Mouse (Mus musculus) lung, adult 2 months (tissue): Measurements from ENCODE around the gene Lrpap1.

ENCODE experiments used
- CTCF ChIP-seq: fragments of 200-500 bp; IDR thresholded peaks from 2 replicates; pipeline ENCODE4 v1.5.1; 2011; ENCODE audit warnings: mild to moderate bottlenecking, low read length, control low read depth; ENCODE audit not compliant: insufficient read depth
- POLR2A ChIP-seq: fragments of 200-500 bp; IDR thresholded peaks from 2 replicates; pipeline ENCODE4 v1.6.1; 2011; ENCODE audit warnings: low read depth, mild to moderate bottlenecking, control low read depth, low read length, borderline replicate concordance; ENCODE audit errors: extremely low read depth

DNA sequence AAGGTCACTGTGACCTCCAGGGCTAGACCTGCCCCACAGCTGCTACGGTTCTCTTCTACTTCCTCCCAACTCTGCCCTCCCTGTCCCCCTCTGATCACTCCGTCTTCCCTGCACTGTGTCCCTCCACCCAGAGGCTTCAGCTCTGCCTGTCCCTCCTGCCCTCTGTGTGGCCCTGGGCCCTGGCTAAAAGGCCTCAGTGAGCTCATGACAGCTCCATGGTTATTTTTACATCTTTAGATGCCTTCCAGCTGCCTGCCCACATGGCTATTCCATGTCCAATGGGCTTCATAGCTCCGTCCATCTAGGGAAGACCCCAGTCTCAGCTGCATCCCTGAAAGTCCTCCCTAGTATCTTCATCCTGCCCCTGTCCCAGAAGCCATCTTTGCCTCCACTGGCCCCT lies 45.5 kb downstream of the Lrpap1 start:
- TF ChIP-seq CTCF: no peak
- TF ChIP-seq POLR2A: no peak
